Mouse (Mus musculus) limb, embryonic 13.5 days (tissue): ENCODE results near the gene Lrrc8c. TPM values are rescaled to one million over a fixed set of nuclear protein-coding genes. Genes with fewer than 3 reads are reported as not detected.
A peak's percentile ranks its signal among the peaks of the same experiment; 100 is the strongest.

Experiments
- ATAC-seq: fragments of 200-750 bp; cut with Nextera tagmentation; 2 replicates; pipeline ENCODE4 v1.8.0; 2017; ENCODE audit warnings: low read depth, moderate number of reproducible peaks, moderate TSS enrichment; ENCODE audit not compliant: low FRiP score
- H3K27ac ChIP-seq: fragments of 300-500 bp; sonication (generic); 2 replicates; pipeline ENCODE4 v1.5.1; 2015; ENCODE audit warnings: inconsistent platforms, mild to moderate bottlenecking, moderate library complexity
- H3K27me3 ChIP-seq: fragments of 300-500 bp; sonication (generic); 2 replicates; pipeline ENCODE4 v1.6.1; 2015; ENCODE audit warnings: mild to moderate bottlenecking, inconsistent platforms
- H3K36me3 ChIP-seq: fragments of 300-500 bp; sonication (generic); 2 replicates; pipeline ENCODE4 v1.6.1; 2015; ENCODE audit warnings: inconsistent platforms, mild to moderate bottlenecking, moderate library complexity
- H3K4me1 ChIP-seq: fragments of 300-500 bp; sonication (generic); 2 replicates; pipeline ENCODE4 v1.6.1; 2015; ENCODE audit warnings: inconsistent platforms
- H3K4me2 ChIP-seq: fragments of 300-500 bp; sonication (generic); replicated peaks from 2 replicates; pipeline ENCODE4 v1.6.1; 2015; ENCODE audit warnings: inconsistent platforms, mild to moderate bottlenecking, moderate library complexity
- H3K4me3 ChIP-seq: fragments of 300-500 bp; sonication (generic); 2 replicates; pipeline ENCODE4 v1.5.1; 2015; ENCODE audit warnings: moderate library complexity, mild to moderate bottlenecking, inconsistent platforms
- H3K9ac ChIP-seq: fragments of 300-500 bp; sonication (generic); 2 replicates; pipeline ENCODE4 v1.6.1; 2015; ENCODE audit warnings: mild to moderate bottlenecking, inconsistent platforms
- H3K9me3 ChIP-seq: fragments of 300-500 bp; sonication (generic); 2 replicates; pipeline ENCODE4 v1.6.1; 2016; ENCODE audit warnings: inconsistent platforms
- WGBS: fragments of 180-500 bp; shearing (Covaris S2); methylation state at CpG from one replicate; pipeline ENCODE4 v1.1.7; 2015; 5-methylcytosine and 5-hydroxymethylcytosine counted together
- polyA plus RNA-seq: library from polyadenylated mRNA; unstranded; fragments of >200 nt; fragmentation: Nextera tagmentation; extraction: Ambion mirVana; gene quantifications from 2 replicates; pipeline ENCODE4 v1.2.1, GENCODE M21; 2015

Gene Lrrc8c
- polyA plus RNA-seq, 1 experiment from 2014 or later = 15.6 TPM

DNA sequence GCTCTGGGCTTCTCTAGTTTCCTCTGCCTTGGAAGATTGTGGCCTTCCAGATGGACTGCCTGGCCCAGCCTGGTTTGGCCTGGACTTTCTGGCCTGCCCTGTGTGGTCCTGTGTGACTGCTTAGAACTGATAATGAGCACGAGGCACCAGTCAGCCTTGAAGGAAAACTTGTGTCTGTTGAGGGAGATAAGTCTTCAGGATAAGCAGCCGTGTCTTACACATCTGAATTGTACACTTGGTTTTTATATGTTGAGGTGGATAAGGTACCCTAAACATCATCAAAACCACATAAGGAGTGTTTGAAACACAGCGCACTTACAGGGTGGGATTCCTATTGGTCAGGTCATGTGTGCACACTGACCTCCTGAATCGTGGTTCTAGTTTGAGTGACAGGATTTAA, 46.6 kb downstream of the Lrrc8c start:
- Histone ChIP-seq H3K4me3 (no peak overlapping the region), H3K9me3 (no peaks in the 10 kb centered on the region), H3K36me3 (no peaks in the 10 kb centered on the region), H3K4me1 (peaks cover 10% of the 10 kb centered on the region; the same call in 1 of the 2 replicates), H3K27me3 (no peaks in the 10 kb centered on the region), H3K27ac (0 out of 2 replicates have a peak overlapping the region, but pooled peaks have one; percentile 10), H3K4me2 (no peak overlapping the region), H3K9ac (no peak overlapping the region)
- ATAC-seq = no peak
- WGBS = 84% methylated on average over 4 of the region's 4 CpGs

DNA sequence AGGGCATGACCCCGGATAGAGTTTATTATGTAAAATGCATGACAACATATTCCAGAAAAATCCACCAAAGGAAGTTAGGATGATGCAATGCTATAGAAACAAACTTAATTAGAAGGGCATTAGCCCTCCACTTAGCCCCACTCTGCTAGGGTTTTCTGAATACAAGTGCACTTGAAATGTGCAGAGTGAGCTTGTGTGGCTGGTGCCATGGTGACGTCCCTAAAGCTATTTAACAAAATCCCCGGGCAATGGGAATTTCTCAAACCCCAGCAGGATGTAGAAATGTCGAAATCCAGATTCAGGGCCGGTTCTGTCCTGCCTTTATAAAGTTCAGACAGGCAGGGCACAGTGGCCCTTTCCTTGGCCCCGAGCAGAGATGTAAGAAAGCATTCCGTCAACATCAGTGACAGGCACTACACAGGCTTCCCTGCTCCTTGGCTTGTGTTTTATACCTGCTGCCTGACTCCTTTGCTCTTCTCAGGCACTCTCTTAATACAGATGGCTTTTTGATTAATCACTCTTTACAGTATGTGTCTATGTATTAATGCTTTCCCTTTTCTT, 47.7 kb downstream of the Lrrc8c start:
- ATAC-seq = no peak
- Histone ChIP-seq H3K4me2 (no peak overlapping the region), H3K27ac (no peak overlapping the region), H3K9me3 (no peaks in the 10 kb centered on the region), H3K36me3 (no peaks in the 10 kb centered on the region), H3K9ac (no peak overlapping the region), H3K27me3 (no peaks in the 10 kb centered on the region), H3K4me1 (peaks cover 10% of the 10 kb centered on the region; the same call in 1 of the 2 replicates), H3K4me3 (no peak overlapping the region)
- WGBS = 66% methylated on average over 7 of the region's 7 CpGs

DNA sequence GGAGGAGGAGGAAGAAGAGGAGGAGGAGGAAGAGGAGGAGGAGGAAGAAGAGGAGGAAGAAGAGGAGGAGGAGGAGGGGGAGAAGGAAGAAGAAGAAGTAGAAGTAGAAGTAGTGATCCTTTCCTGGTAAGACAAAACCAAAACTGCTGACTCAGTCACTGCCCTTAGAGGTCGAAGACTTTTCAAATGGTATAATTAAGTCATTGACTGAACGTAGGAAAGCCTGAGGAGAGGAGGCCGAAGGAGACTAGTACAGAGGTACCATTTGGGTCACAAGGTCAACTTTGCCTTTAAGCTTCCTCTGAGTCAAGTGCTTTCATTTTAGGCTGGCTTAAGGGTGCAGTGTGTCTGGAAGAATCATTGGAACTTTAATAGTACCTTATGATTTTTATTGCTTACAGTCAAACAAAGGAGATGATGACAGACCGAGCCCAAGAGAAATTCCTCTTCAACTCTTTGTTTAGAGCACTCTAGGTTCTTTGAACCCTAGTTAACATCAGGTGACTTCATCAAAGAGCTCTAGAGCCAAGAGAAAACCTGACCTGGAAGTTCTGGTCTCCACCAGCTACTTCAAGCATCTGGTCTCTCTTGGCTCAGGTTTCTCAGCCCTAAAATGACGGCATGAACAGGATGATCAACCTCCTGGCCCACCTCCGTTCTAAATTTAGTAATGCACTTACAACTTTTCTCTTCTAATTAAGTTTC, 49.0 kb downstream of the Lrrc8c start:
- H3K36me3 ChIP-seq = no peaks in the 10 kb centered on the region
- H3K9ac ChIP-seq = no peak overlapping the region
- WGBS = 63% methylated on average over 6 of the region's 6 CpGs
- H3K9me3 ChIP-seq = no peaks in the 10 kb centered on the region
- H3K4me3 ChIP-seq = no peak overlapping the region
- ATAC-seq = no peak
- peaks cover 10% of the 10 kb centered on the region; the same call in 1 of the 2 replicates for H3K4me1 ChIP-seq
- no peaks in the 10 kb centered on the region for H3K27me3 ChIP-seq
- H3K27ac ChIP-seq = no peak overlapping the region
- no peak overlapping the region for H3K4me2 ChIP-seq

DNA sequence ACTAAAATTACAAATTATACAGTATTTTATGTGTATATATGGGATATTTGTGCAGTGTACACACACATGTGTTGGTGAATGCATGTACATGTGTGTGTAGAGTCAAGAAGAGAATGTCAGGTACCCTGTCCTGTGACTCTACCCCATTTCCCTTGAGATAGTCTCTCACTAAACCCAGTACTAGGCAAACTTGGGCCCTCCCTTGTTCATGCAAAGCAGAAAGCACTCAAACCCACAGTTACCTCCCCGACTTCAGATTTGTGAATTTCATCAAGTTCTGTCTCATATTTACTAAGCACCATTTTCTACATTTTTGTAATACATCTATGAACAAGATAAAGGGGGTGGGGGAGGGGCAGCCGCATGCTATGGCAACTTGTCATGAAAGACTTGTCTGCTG, 50.0 kb downstream of the Lrrc8c start:
- no peaks in the 10 kb centered on the region for H3K27me3 ChIP-seq
- no peak for ATAC-seq
- no peak overlapping the region for H3K27ac ChIP-seq
- no peaks in the 10 kb centered on the region for H3K9me3 ChIP-seq
- H3K36me3 ChIP-seq = no peaks in the 10 kb centered on the region
- H3K4me3 ChIP-seq = no peak overlapping the region
- 89% methylated on average over 2 of the region's 2 CpGs for WGBS
- no peak overlapping the region for H3K9ac ChIP-seq
- H3K4me2 ChIP-seq = no peak overlapping the region
- H3K4me1 ChIP-seq = peaks cover 10% of the 10 kb centered on the region; the same call in 1 of the 2 replicates

DNA sequence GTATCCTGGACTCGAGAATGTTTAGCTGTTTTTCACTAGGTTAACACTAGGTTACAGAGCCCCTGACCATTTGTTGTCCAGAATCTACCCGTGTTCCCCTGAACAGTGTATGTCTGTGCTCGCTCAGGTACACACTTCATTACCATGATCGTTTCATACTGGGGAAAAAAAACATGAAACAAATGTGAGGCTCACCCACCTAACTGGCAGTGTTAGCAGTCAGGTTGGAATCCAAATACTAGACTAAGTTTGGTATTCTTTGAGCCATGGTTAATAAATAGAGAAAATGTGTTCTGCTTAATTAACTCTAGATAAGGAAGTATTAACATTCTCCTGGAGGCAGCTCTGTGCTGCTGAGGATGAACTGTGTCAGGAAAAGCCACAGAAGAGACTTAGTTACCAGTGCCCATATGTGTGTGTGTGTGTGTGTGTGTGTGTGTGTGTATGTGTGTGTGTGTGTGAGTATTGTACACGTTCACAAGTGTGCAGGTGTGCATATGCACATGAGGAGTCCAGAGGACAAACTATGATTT, 53.0 kb downstream of the Lrrc8c start:
- no peaks in the 10 kb centered on the region for H3K9me3 ChIP-seq
- no peak overlapping the region for H3K9ac ChIP-seq
- no peak overlapping the region for H3K4me3 ChIP-seq
- no peaks in the 10 kb centered on the region for H3K27me3 ChIP-seq
- ATAC-seq = no peak
- no peaks in the 10 kb centered on the region for H3K36me3 ChIP-seq
- 76% methylated on average over 5 of the region's 5 CpGs for WGBS
- H3K4me1 ChIP-seq = peaks cover 4% of the 10 kb centered on the region; the same call in 1 of the 2 replicates
- H3K4me2 ChIP-seq = no peak overlapping the region
- no peak overlapping the region for H3K27ac ChIP-seq

DNA sequence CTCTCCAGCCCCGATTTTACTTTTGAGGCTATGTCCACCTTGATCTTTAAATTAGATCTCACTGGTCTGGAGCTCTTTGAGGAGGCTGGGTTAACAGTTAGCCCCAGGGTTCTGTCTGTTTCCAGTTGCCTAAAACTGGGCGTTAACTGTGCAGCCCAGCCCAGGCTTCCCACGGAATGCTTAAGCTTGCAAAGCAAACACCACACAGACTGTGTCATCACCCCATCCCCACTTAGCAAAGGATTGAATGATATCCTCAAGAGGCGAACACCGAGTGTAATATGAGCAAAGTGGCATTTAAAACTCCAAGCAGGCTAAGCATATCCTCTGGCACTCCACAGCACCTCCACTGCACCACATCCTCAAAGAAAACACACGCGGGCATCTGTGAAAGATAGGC, 53.7 kb downstream of the Lrrc8c start:
- Histone ChIP-seq H3K36me3 (no peaks in the 10 kb centered on the region), H3K9ac (no peak overlapping the region), H3K27me3 (no peaks in the 10 kb centered on the region), H3K9me3 (no peaks in the 10 kb centered on the region), H3K27ac (no peak overlapping the region), H3K4me3 (no peak overlapping the region), H3K4me2 (no peak overlapping the region), H3K4me1 (peaks cover 4% of the 10 kb centered on the region; the same call in 1 of the 2 replicates)
- WGBS = 61% methylated on average over 7 of the region's 7 CpGs
- ATAC-seq = no peak

DNA sequence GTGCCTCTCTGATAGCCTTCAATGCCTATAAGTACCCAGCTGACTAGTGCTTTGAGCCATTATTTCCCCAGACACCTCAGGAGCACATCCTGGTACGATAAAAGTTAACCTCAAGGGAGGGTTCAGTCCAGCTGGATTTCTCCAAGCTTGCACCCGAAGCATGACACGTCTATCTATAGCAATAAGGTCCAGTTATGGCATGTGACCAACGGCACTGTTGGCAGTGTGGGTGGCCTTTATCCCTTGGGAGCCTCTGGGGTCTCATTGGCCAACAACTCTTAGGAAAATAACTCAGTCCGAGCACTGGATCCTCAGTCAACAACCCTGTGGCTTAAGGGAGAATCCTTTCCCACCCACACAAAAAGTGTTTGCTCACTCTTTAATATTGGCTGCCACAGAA, 55.6 kb downstream of the Lrrc8c start:
- Histone ChIP-seq H3K9me3 (no peaks in the 10 kb centered on the region), H3K4me1 (peaks cover 4% of the 10 kb centered on the region; the same call in 1 of the 2 replicates), H3K9ac (no peak overlapping the region), H3K36me3 (peaks cover 5% of the 10 kb centered on the region; the same call in 1 of the 2 replicates), H3K27ac (no peak overlapping the region), H3K4me2 (no peak overlapping the region), H3K27me3 (no peaks in the 10 kb centered on the region), H3K4me3 (no peak overlapping the region)
- WGBS = 91% methylated on average over 5 of the region's 5 CpGs
- no peak for ATAC-seq

DNA sequence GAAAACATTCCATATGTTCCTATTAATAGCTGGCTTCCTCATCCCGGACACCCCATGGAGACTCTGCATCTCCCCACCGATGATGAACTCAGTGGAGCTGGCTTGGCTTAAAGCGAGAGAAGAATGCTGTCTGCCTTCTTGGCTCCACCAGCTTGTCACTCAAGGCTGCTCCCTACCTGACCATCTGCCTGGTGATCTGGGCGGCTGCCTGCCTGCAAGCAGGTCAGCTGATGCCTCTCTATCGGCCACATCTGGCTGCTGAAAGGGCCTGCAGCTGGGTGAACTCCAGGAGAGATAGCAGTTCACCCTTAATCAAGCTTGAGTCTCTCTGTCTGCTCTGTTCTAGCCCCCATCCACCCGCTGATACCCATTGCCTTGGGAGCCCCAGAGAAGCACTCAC, 56.7 kb downstream of the Lrrc8c start:
- ATAC-seq = no peak
- no peak overlapping the region for H3K9ac ChIP-seq
- 67% methylated on average over 6 of the region's 6 CpGs for WGBS

DNA sequence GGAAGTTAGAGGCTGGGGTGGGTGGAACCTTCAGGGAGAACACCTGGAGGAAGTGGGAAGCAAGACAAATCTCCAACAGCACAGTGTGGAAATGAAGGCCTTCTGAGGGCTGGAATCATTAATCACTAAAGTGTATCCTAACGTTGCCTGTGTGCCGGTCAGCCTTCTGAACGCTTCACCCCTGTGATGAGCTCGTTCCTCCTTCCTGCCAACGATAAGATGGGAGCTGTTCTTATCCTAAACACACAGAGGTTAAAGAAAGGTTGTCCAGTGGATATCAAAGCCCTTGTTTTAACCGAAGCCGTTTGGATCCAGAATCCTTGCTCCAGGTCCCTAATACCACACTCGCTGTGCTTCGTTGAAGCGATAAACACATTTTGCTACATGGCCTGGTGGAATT, 61.7 kb downstream of the Lrrc8c start:
- 73% methylated on average over 10 of the region's 10 CpGs for WGBS
- H3K27ac ChIP-seq = no peak overlapping the region

More for the DNA sequence above, 56.7 kb downstream of the Lrrc8c start:
- no peak overlapping the region for H3K4me2 ChIP-seq
- H3K9me3 ChIP-seq = no peaks in the 10 kb centered on the region
- H3K36me3 ChIP-seq = peaks cover 13% of the 10 kb centered on the region
- H3K4me1 ChIP-seq = peaks cover 4% of the 10 kb centered on the region; the same call in 1 of the 2 replicates
- H3K27me3 ChIP-seq = no peaks in the 10 kb centered on the region
- no peak overlapping the region for H3K4me3 ChIP-seq
- H3K27ac ChIP-seq = no peak overlapping the region

DNA sequence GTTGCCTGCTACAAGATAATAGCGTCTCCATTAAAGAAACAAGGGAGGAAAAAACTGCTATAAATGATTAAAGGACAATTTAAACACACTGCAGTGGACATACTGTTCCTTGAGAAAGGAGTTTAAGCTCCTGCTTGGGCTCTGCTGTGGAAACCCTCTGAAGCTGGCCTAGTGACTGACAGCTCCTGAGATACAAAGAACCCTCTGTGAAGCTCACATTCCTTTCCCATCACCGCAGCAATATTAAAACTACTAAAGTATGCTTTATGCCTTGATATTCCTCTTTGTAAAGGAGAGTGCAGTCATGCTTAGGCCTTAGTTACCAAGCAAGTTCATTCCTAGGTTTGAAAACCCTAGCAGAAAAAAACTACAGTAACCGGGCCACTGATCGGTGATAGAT, 66.7 kb downstream of the Lrrc8c start:
- H3K4me1 ChIP-seq = peaks cover 23% of the 10 kb centered on the region
- WGBS = 88% methylated on average over 4 of the region's 4 CpGs
- peak overlapping the region; percentile 65 for H3K27ac ChIP-seq
- H3K36me3 ChIP-seq = peaks cover 7% of the 10 kb centered on the region; the same call in 1 of the 2 replicates
- no peak overlapping the region for H3K9ac ChIP-seq
- ATAC-seq = no peak
- H3K4me3 ChIP-seq = no peak overlapping the region
- no peaks in the 10 kb centered on the region for H3K27me3 ChIP-seq
- no peaks in the 10 kb centered on the region for H3K9me3 ChIP-seq
- H3K4me2 ChIP-seq = no peak overlapping the region

More for the DNA sequence above, 61.7 kb downstream of the Lrrc8c start:
- Histone ChIP-seq H3K9ac (no peak overlapping the region), H3K4me3 (no peak overlapping the region), H3K4me2 (no peak overlapping the region), H3K36me3 (peaks cover 21% of the 10 kb centered on the region), H3K9me3 (no peaks in the 10 kb centered on the region), H3K27me3 (no peaks in the 10 kb centered on the region), H3K4me1 (peaks cover 10% of the 10 kb centered on the region)
- ATAC-seq = no peak

DNA sequence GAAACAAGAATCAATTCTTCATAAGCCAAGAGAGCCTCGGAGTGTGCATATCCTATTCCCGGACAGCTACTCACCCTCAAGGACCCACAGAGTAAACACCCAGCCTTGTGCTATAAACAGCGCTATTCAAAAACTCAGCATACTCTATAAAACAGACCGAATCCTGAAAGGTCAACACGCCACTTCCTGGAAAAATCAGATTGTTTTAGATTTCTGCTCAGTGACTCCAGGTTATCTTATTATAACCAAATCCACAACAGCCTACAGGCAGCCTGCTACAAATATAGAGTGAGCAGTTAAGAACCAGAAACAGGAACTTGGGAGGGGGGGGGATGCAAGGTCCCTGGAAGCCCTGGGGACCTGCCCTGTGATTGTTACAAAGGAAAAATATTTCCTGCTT, 67.5 kb downstream of the Lrrc8c start:
- WGBS = 61% methylated on average over 5 of the region's 5 CpGs
- Histone ChIP-seq H3K4me2 (no peak overlapping the region), H3K36me3 (peaks cover 5% of the 10 kb centered on the region; the same call in 1 of the 2 replicates), H3K27ac (peak overlapping the region; percentile 65; the same call in 1 of the 2 replicates), H3K4me3 (no peak overlapping the region), H3K27me3 (no peaks in the 10 kb centered on the region), H3K4me1 (peaks cover 23% of the 10 kb centered on the region), H3K9me3 (no peaks in the 10 kb centered on the region), H3K9ac (no peak overlapping the region)
- ATAC-seq = no peak

DNA sequence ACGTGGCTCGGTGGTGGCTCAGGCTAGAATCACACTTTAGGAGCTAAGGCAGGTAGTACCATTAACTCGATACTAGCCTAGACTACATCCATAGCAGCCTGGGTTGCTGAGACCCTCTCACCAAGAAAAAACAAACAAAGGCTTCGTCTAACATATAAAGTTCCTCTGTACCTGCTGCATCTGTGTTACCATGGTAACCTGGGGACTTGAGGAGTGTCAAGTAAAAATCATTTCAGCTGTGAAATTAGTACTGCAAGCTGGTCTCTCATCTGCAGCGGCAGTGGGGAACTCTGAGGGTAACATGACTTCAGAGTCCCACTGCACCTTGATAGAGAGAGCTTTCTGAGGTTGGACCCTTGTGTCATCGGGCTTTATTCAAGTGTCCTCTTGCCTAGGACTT, 68.3 kb downstream of the Lrrc8c start:
- ATAC-seq = no peak
- Histone ChIP-seq H3K4me3 (no peak overlapping the region), H3K9me3 (no peaks in the 10 kb centered on the region), H3K36me3 (peaks cover 3% of the 10 kb centered on the region; the same call in 1 of the 2 replicates), H3K27ac (0 out of 2 replicates have a peak overlapping the region, but pooled peaks have one; percentile 65), H3K4me1 (peaks cover 23% of the 10 kb centered on the region), H3K9ac (no peak overlapping the region), H3K4me2 (no peak overlapping the region), H3K27me3 (no peaks in the 10 kb centered on the region)
- WGBS = 67% methylated on average over 6 of the region's 6 CpGs
